Mouse (Mus musculus) G1E (cell line): ENCODE measurements around the gene Olfr1123. TPM values are rescaled to one million over a fixed set of nuclear protein-coding genes. Genes with fewer than 3 reads are reported as not detected.
"Not testable (repeated sequence)": the region's sequence is repeated elsewhere in the genome, so short reads cannot be mapped to it uniquely, and the experiment has no call there.

ENCODE experiments used
- ATAC-seq: 2 replicates; pipeline ENCODE4 v1.8.0; 2016; ENCODE audit warnings: mild to moderate bottlenecking; ENCODE audit not compliant: insufficient number of reproducible peaks, poor library complexity, low FRiP score, severe bottlenecking; ENCODE audit errors: extremely low read depth
- DNase-seq: peaks from one replicate; pipeline ENCODE4 v3.0.0; 2012; ENCODE audit warnings: low spot score
- H3K27me3 ChIP-seq: 2 replicates; pipeline ENCODE4 v1.6.1; 2012; ENCODE audit warnings: mild to moderate bottlenecking, low read length, inconsistent platforms; ENCODE audit not compliant: insufficient read depth
- H3K36me3 ChIP-seq: replicated peaks from 2 replicates; pipeline ENCODE3; 2012; ENCODE audit warnings: mild to moderate bottlenecking, inconsistent platforms
- H3K4me1 ChIP-seq: 2 replicates; pipeline ENCODE4 v1.6.1; 2012; ENCODE audit warnings: low read depth, low read length, inconsistent platforms, mixed read lengths; ENCODE audit not compliant: insufficient read depth
- H3K4me3 ChIP-seq: 2 replicates; pipeline ENCODE4 v1.5.1; 2012; ENCODE audit warnings: low read depth, mild to moderate bottlenecking, inconsistent platforms, low read length, moderate library complexity, mixed read lengths
- H3K9me3 ChIP-seq: replicated peaks from 2 replicates; pipeline ENCODE4 v1.6.1; 2012; ENCODE audit warnings: inconsistent platforms
- CTCF ChIP-seq: IDR thresholded peaks from 2 replicates; pipeline ENCODE4 v1.5.1; 2012; ENCODE audit warnings: low read depth, low read length, inconsistent platforms, mixed read lengths
- GATA1 ChIP-seq: IDR thresholded peaks from 2 replicates; pipeline ENCODE4 v1.6.1; 2012; ENCODE audit warnings: borderline replicate concordance, low read length, inconsistent platforms, mixed read lengths
- GATA2 ChIP-seq: IDR thresholded peaks from 2 replicates; pipeline ENCODE4 v1.6.1; 2012; ENCODE audit warnings: low read depth, low read length, inconsistent platforms, borderline replicate concordance
- POLR2AphosphoS5 ChIP-seq: IDR thresholded peaks from 2 replicates; pipeline ENCODE4 v1.6.1; 2012; ENCODE audit warnings: low read depth, low read length, inconsistent platforms; ENCODE audit not compliant: insufficient replicate concordance
- TAL1 ChIP-seq: conservative IDR thresholded peaks from 2 replicates; pipeline ENCODE4 v1.6.1; 2012; ENCODE audit warnings: low read depth, low read length, inconsistent platforms, mixed read lengths
- polyA plus RNA-seq: library from polyadenylated mRNA; stranded (reverse); fragments of >175 nt; gene quantifications from 2 replicates; pipeline ENCODE4 v1.2.3, GENCODE M21; 2012
- total RNA-seq, 2 experiments: library from RNA; stranded (forward) in 1 of 2; stranded (reverse) in 1 of 2; fragments of 200-1000 nt in 1 of 2; fragments of >200 nt in 1 of 2; fragmentation: Nextera tagmentation in 1 of 2; gene quantifications; 2 replicates each; pipeline ENCODE4 v1.2.3; 2014 to 2017

Olfr1123 gene
- total RNA-seq (2014; fragmentation: Nextera tagmentation) = not detected in 2 replicates
- 0.05 TPM in 1 of 2 replicates, not detected in the other for total RNA-seq (2017)
- polyA plus RNA-seq = not detected in 2 replicates

DNA sequence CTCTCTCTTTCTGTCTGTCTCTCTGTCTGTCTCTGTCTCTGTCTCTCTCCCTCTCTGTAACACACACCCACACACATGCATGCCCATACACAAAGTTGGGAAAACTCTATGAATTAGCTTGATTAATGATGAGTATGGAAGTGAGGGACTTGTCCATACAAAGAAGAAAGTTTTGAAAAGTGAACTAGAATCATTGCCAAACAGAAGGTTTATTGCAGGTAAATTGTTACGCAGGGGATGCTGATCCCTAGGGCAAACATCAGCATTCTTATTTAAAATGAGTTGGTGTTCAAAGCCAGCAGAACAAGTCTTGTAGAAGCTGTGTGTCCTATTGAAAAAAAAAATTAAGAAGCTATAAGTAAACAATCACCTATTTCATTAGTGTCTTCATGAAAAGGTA, at the start of gene Olfr1123:
TSS of gene Olfr1123 (plus strand) at position 301 of the 400 bp plus-strand sequence.
- no peak for ATAC-seq
- no peak for TF ChIP-seq TAL1
- no peak for TF ChIP-seq CTCF
- TF ChIP-seq GATA1 = no peak
- TF ChIP-seq POLR2AphosphoS5 = no peak
- no peak for TF ChIP-seq GATA2
- no peaks in the 10 kb centered on the region for H3K9me3 ChIP-seq
- H3K4me1 ChIP-seq = no peaks in the 10 kb centered on the region
- H3K27me3 ChIP-seq = no peaks in the 10 kb centered on the region
- no peak for DNase-seq
- no peaks in the 10 kb centered on the region for H3K36me3 ChIP-seq
- H3K4me3 ChIP-seq = no peak within 1 kb of the TSS

GRCm38 (mm10) chr2:87369595-87369994, 46.8 kb upstream of the Olfr1123 start, which contains the start of gene Olfr1121:
TSS of gene Olfr1121 (plus strand) at chr2:87369895.
- TF ChIP-seq GATA2 (no peak), GATA1 (no peak), TAL1 (no peak), CTCF (no peak), POLR2AphosphoS5 (no peak)
- ATAC-seq (no peak), DNase-seq (no peak)
- Histone ChIP-seq H3K27me3 (no peaks in the 10 kb centered on the region), H3K9me3 (0 out of 2 replicates have a peak, but pooled peaks cover 2% of the 10 kb centered on the region), H3K36me3 (no peaks in the 10 kb centered on the region), H3K4me1 (no peaks in the 10 kb centered on the region), H3K4me3 (no peak within 1 kb of the TSS)

GRCm38 (mm10) chr2:87371726-87372125, 44.7 kb upstream of the Olfr1123 start:
- H3K4me3 ChIP-seq = no peak overlapping the region
- H3K4me1 ChIP-seq = no peaks in the 10 kb centered on the region
- H3K27me3 ChIP-seq = no peaks in the 10 kb centered on the region
- 0 out of 2 replicates have a peak, but pooled peaks cover 2% of the 10 kb centered on the region for H3K9me3 ChIP-seq
- no peak for TF ChIP-seq POLR2AphosphoS5
- TF ChIP-seq GATA1 = no peak
- TF ChIP-seq TAL1 = no peak
- TF ChIP-seq CTCF = no peak
- TF ChIP-seq GATA2 = no peak
- no peak for DNase-seq
- no peak for ATAC-seq
- no peaks in the 10 kb centered on the region for H3K36me3 ChIP-seq

DNA sequence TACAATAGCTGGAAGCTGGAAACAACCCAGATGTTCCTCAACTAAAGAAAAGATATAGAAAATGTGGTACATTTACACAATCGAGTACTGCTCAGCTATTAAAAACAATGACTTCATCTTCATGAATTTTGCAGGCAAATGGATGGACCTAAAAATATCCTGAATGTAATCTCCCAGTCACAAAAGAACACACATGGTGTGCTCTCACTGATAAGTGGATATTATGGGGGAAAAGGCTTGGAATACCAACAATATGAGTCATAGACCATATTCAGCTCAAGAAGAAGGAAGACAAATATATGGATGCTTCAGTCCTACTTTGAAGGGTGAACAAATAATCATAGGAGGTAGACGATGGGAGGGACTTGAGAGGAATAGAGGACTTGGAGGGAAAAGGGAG, 32.5 kb upstream of the Olfr1123 start:
- Histone ChIP-seq H3K27me3 (no peaks in the 10 kb centered on the region), H3K4me1 (no peaks in the 10 kb centered on the region), H3K9me3 (no peaks in the 10 kb centered on the region), H3K36me3 (no peaks in the 10 kb centered on the region), H3K4me3 (no peak overlapping the region)
- DNase-seq = no peak
- no peak for ATAC-seq
- TF ChIP-seq GATA1 (no peak), TAL1 (no peak), POLR2AphosphoS5 (no peak), GATA2 (no peak)

DNA sequence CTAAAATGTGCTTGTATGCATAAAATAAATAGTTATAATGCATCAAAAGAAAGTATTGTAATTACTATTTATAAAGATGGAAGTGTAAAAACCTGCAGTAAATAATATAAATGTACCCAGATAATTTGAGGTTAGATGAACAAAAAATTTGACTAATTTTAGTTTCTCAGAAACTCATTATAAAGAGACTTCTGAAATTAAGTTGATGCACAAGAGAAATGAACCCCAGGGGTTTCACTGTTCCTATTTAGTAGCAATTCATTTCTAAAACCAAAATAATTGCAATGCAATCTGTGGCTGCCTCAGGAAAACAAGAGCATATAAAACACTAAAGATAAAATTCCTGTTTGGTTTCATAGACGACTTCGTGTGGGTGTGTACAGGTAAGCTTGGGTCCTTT, 30.9 kb upstream of the Olfr1123 start, which contains the start of gene Olfr1122:
TSS of gene Olfr1122 (plus strand) at position 301 of the 400 bp plus-strand sequence.
- no peak for TF ChIP-seq CTCF
- no peak for TF ChIP-seq POLR2AphosphoS5
- TF ChIP-seq GATA1 = no peak
- no peaks in the 10 kb centered on the region for H3K27me3 ChIP-seq
- ATAC-seq = no peak
- H3K4me3 ChIP-seq = no peak within 1 kb of the TSS
- no peaks in the 10 kb centered on the region for H3K36me3 ChIP-seq
- no peaks in the 10 kb centered on the region for H3K4me1 ChIP-seq
- H3K9me3 ChIP-seq = no peaks in the 10 kb centered on the region
- DNase-seq = no peak

- H3K9me3 ChIP-seq = peaks cover 12% of the 10 kb centered on the region
- ATAC-seq = 0 out of 2 replicates have a peak, but pooled peaks have one; percentile 1
- DNase-seq, H3K27me3 ChIP-seq, H3K4me1 ChIP-seq, H3K4me3 ChIP-seq, H3K36me3 ChIP-seq: not testable (repeated sequence)
These were observed 22.8 kb upstream of the Olfr1123 start for GRCm38 (mm10) chr2:87393605-87394004.

- not testable (repeated sequence) for H3K36me3 ChIP-seq, H3K27me3 ChIP-seq
These were observed 21.7 kb upstream of the Olfr1123 start for GRCm38 (mm10) chr2:87394686-87395085.

More at GRCm38 (mm10) chr2:87394686-87395085, 21.7 kb upstream of the Olfr1123 start:
- not testable (repeated sequence) for H3K4me3 ChIP-seq, DNase-seq, ATAC-seq, H3K4me1 ChIP-seq
- peaks cover 12% of the 10 kb centered on the region for H3K9me3 ChIP-seq
